Mouse (Mus musculus): ENCODE data around the gene Slc41a2. TPM values are rescaled to one million over a fixed set of nuclear protein-coding genes. Genes with fewer than 3 reads are reported as not detected.

The Slc41a2 gene
- polyA plus RNA-seq, 3 experiments from 2014 or later = 0.21 to 0.25 TPM; not detected in 1

DNA sequence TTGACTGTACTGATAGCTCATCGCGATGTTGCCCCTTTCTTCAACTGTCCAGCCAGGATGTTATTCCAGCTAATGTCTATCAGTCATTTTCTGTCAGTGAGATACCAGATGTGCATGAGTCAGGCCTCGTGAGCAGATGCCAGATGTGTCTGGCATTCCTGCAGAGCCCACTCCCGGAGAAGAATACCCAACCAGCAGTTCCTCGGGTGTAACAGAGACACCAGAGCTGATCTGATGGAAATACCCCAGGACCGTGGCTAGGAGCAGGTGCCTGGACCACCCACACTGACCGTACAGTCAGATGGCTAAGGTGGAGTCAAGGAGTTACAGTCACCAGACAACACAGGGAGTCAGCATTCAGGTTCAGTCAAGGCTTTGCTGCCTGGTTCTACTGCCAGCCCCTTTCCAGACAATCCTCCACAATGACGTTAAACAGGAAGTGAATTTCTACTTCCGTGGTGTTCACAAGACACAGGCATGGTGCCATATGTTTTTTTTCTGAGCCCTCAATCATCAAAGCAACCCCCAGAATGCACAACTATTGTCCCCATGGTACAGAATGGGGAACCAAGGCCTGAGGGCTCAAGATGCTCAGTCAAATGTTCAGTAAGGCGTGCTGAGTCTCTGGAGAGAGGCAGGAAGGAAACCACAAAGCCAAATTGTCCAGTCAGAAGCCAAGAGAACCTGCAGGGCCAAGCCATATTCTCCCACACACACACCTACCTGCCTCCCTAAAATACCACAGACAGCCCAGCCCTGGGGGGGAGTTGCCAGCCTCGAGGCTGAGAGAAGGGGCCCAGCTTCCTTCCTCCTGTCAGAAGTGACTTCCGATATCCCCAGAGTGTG is 153.8 kb downstream of the Slc41a2 start:
- ATAC-seq = peak; percentile 58

DNA sequence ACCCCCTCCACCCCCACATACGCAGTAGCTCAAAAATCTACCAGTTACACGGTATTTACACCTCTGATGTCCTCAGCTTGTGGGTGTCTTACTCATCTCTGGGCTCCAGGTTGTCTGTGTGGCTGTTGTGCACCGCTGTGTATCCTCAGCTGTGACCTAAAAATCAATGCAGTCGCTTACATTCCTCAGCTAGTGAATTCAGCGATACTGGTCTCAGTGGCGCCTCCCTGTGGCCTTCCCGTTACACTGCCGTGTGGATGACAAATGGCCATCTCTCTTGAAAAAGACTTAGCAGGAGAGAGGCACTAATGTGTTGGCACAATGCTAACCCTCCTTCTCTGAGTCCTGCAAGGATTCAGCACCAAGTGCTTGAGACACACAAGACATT is 155.1 kb downstream of the Slc41a2 start:
- no peak for ATAC-seq

DNA sequence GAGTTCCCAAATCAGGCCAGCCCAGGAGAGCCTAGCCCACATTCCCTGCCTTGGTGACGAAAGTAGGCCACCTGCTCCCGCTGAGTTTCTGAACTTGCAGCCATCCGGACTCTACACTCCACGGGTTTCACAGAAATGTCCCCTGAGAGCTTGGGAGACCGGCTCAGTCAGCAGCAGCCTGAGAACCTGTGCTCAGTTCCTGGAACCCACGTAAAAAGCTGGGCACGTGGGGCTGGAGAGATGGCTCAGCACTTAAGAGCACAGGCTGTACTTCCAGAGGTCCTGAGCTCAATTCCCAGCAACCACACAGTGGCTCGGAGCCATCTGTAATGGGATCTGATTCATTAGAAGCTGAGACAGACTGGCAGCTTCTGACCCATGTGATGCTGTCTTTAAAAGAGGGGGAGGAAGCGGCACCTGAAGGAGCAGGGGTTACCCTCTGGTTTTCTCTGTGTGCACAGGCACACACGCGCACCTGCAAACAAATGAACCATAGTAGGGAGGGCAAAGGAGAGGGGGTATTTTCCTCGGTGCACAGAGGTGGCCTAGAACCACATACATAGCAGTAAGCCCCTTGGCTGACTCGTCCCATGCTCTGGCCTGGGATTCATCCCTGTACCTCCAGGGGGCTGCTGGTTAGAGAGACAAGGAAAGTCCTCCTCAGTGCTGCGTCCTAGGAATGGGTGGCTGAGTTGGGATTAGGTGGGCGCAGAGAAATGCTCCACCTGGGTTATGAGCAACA is 155.7 kb downstream of the Slc41a2 start:
- no peak for ATAC-seq

Other genes starting within 250 kb of the Slc41a2 start
- 1 to 10 TPM in 1 of 3 experiments, under 1 TPM in 2; 0.82 to 1.0 (median 0.83) TPM for gene D10Wsu102e, start 22.3 kb upstream of the Slc41a2 start, polyA plus RNA-seq (2017; shearing (Covaris generic))
- gene Aldh1l2, start 196.3 kb upstream of the Slc41a2 start, polyA plus RNA-seq (2017; shearing (Covaris generic)) = not detected
- gene Washc4, start 205.9 kb upstream of the Slc41a2 start, polyA plus RNA-seq (2017; shearing (Covaris generic)) = 10 to 100 TPM; 25.8 to 28.8 (median 26.2) TPM

Data from inflammation-experienced regulatory T-cells, adult 6 months (primary cell).